Mouse (Mus musculus): Measurements from ENCODE around the gene Rbfox1.

GRCm38 (mm10) chr16:7081074-7081568 lies 1196.0 kb downstream of the Rbfox1 start:
- TF ChIP-seq CTCF (IDR thresholded peaks at IDR 0.05; ENCODE audit: control insufficient read depth, insufficient read depth, low read length) (no peak), POLR2A (IDR thresholded peaks at IDR 0.05; ENCODE audit: borderline replicate concordance, control insufficient read depth, low read depth, low read length) (no peak)

Data from bone marrow, adult 2 months (tissue).